Mouse (Mus musculus) olfactory bulb, adult 2 months (tissue): ENCODE measurements at regions not wholly inside any gene's neighbourhood (a gene's known extent, or its start where the extent isn't known, plus 50 kb on each side); places are given as distances from the start of the nearest gene placed in this dataset.

Source experiments
- H3K27ac ChIP-seq: fragments of 200-500 bp; 2 replicates; pipeline ENCODE4 v1.5.1; 2012; ENCODE audit warnings: low read depth, low read length; ENCODE audit not compliant: insufficient read depth
- H3K4me1 ChIP-seq: fragments of 200-500 bp; 2 replicates; pipeline ENCODE4 v1.6.1; 2012; ENCODE audit warnings: low read length; ENCODE audit not compliant: control insufficient read depth, insufficient read depth
- H3K4me3 ChIP-seq: fragments of 200-500 bp; 2 replicates; pipeline ENCODE4 v1.5.1; 2012; ENCODE audit warnings: mild to moderate bottlenecking, low read depth, low read length, moderate library complexity; ENCODE audit not compliant: insufficient read depth
- CTCF ChIP-seq: fragments of 200-500 bp; IDR thresholded peaks from 2 replicates; pipeline ENCODE4 v1.5.1; 2012; ENCODE audit warnings: low read depth, mild to moderate bottlenecking, low read length, moderate library complexity; ENCODE audit not compliant: insufficient read depth
- POLR2A ChIP-seq: fragments of 200-500 bp; IDR thresholded peaks from 2 replicates; pipeline ENCODE4 v1.6.1; 2012; ENCODE audit warnings: mild to moderate bottlenecking, low read depth, low read length, moderate library complexity; ENCODE audit not compliant: insufficient read depth
- WGBS: fragments of 180-500 bp; shearing (Covaris S2); methylation state at CpG from one replicate; pipeline ENCODE4 v1.1.7; 2018; 5-methylcytosine and 5-hydroxymethylcytosine counted together

DNA sequence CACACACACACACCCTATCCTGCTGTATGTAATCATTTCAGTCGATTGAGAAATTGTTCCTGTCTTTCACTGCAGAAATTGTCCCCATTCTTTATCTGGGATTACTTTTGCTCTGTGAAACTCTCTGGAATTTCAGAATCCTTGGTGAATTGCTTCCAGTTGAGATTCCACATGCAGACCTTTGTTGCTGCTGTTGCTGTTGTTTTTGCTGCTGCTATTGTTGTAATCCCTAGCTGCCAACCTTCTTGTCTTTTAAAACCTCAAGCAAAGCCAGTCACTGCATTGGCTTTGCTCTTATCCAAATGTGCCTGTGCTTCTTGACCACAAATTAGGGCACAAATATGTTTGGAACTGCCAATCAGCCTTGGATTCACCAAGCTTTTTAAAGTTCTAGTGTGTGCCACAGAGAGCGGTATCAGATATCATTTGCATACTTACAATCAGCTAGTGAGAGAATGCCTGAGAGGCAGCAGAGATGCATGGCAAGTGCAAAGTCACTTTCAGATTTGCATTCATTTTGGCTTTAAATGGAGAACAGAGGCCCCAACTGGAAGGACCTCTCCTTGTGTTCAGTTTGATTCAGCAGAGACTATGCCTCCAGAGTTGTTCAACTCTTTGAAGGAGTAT, 1187.0 kb upstream of the Map3k7 start:
- Histone ChIP-seq H3K27ac (no peak overlapping the region), H3K4me3 (no peak overlapping the region), H3K4me1 (no peaks in the 10 kb centered on the region)
- WGBS, result 51% methylated on average over 2 of the region's 2 CpGs
- no peak for TF ChIP-seq CTCF
- no peak for TF ChIP-seq POLR2A

DNA sequence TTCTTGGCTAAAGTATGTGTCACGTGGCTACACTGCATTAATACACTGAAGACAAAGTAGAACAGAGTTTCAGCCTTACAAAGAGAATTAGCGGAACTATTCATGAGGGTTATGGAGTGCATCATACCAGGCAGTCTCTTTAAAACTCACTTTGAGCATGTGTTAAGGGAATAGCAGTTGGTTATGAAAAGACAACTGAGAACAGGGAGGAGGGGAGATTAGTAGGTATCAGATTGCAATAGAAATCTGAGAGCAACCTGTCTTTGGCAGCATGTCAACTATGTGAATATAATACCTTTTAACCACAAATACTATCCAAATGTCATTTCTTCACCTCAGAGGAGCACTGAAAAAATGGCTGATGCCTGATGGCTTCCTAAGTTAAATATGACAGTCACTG, 1182.2 kb upstream of the Map3k7 start:
- TF ChIP-seq POLR2A (no peak), CTCF (no peak)
- WGBS, result 51% methylated on average over 2 of the region's 2 CpGs
- no peak overlapping the region for H3K27ac ChIP-seq
- no peaks in the 10 kb centered on the region for H3K4me1 ChIP-seq
- no peak overlapping the region for H3K4me3 ChIP-seq

DNA sequence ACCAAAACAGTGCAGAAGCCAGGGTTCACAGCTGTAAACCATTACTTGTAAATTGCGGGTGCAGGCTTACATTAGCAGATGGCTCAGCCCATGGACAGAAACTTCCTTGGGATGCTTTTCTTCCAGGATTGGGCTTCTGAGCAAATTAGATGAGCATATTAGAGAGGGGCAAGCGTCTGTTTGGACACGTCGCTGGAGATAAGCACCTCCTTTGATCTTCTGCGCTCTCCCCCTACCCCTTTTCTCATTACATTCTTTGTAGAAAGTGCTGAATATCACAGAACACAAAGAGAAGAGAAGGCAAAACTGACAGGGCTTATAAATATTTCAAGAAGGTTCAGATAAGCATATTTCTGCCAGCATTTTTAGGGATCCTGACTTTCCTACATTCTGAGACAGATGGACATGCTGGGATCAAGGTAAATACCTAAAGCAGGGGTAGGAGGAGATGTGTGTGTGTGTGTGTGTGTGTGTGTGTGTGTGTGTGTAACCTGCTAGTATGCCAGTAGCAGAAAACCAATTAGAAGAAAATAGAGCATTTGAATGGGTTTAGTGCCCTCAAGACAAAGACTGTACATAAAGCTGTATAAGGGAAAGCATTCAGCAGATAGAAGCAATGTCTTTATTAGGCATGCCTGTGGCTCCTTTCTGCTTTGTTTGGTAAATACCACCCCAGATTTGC, 1173.8 kb upstream of the Map3k7 start:
- no peak overlapping the region for H3K4me3 ChIP-seq
- WGBS, result 54% methylated on average over 5 of the region's 5 CpGs
- no peak overlapping the region for H3K27ac ChIP-seq
- TF ChIP-seq CTCF (no peak), POLR2A (no peak)
- H3K4me1 ChIP-seq, result no peaks in the 10 kb centered on the region

DNA sequence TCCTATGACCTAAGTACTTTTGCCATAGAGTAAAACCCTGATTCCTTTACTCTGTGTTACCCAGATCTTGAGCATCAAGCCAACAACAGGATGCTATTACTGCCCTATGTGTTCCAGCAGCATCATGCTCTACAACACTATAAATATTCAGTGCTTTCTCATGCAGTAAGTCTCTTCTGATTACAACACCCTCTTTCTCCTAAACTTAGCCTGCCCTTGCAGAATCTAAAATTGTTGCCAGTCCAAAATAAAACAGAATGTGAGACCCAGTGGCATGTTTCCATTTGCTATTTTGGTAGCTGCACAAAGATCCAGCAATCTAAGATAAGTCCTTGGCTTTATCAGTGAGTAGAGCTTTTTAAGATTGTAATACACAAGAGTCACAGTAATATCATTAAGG, 1154.1 kb upstream of the Map3k7 start:
- no peak overlapping the region for H3K27ac ChIP-seq

DNA sequence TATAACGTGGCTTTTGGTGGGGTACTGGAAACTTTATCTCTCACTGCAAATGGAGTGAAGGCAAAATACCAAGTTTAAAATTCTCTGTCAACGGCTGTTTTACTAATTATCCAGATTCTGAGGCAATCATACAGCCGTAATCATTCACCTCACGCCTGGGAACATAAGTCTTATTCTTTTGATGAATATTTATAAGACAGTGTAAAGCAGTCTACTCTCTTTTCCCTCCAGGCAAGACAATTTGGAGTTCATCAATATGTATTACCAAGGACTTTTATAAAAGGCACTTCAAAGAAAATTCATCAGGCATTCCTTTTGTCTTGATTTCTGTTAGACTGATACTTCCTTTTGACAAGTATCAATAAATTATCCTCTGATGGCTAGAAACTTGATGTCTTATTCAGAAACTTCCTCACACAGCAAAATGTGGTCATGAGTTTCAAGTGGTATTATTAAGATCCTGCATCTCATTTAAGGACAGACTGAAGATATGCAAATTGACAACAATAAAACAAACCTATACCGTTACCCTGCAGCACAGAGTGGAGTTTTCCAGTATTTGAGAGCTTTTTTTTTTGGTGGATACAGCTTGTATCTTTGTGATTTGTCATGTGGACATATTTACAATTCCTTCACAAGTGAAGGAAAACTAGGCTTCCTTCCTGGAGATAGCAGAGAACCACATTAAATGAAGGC, 1108.4 kb upstream of the Map3k7 start:
- WGBS, result 52% methylated on average over 5 of the region's 5 CpGs
- H3K4me1 ChIP-seq, result no peaks in the 10 kb centered on the region
- no peak overlapping the region for H3K27ac ChIP-seq
- no peak overlapping the region for H3K4me3 ChIP-seq
- no peak for TF ChIP-seq POLR2A
- no peak for TF ChIP-seq CTCF

More for the DNA sequence above, 1154.1 kb upstream of the Map3k7 start:
- Histone ChIP-seq H3K4me3 (no peak overlapping the region), H3K4me1 (no peaks in the 10 kb centered on the region)
- no peak for TF ChIP-seq POLR2A
- TF ChIP-seq CTCF, result no peak

DNA sequence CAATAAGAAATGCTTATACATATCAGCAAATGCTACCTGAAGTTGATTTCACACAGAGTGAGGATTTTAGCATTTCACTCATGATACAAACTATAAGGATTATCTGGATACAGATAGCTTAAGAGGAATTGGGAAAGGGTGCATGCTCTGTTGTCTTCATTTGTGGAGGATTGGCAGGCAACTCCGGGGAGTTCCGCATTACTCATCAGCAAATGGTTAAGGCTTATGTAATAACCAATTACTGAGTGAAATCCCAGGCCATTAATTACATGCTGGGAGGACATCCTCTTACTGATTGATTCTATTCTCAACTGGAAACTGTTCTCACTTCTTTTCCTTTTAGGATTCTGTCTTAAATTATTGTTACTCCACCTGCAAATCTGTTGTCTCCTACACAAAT, 1058.9 kb upstream of the Map3k7 start:
- Histone ChIP-seq H3K4me1 (no peaks in the 10 kb centered on the region), H3K27ac (no peak overlapping the region), H3K4me3 (no peak overlapping the region)
- 24% methylated on average over 2 of the region's 2 CpGs for WGBS
- TF ChIP-seq CTCF (no peak), POLR2A (no peak)

DNA sequence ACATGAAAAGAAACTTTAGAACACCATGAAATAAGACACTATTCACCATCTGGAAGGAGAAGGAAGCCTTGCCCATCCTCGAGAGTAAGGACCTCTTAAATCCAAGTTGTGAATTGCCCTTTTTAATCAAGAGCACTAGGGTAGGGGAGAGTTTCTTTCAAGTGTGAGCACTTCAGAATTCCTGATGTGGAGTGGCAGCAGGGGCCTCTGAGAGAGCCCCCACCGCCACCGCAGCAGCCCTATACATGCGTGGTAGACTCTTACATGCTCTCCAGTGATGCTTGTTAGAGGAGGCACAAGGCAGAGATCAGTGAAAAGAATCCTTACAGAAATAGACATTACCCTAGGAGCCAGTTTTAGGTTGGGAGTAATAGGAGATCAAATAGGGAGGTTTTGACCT, 1041.0 kb upstream of the Map3k7 start:
- H3K4me3 ChIP-seq, result no peak overlapping the region
- no peaks in the 10 kb centered on the region for H3K4me1 ChIP-seq
- no peak for TF ChIP-seq POLR2A
- no peak for TF ChIP-seq CTCF
- H3K27ac ChIP-seq, result no peak overlapping the region
- WGBS, result 92% methylated on average over 4 of the region's 4 CpGs

DNA sequence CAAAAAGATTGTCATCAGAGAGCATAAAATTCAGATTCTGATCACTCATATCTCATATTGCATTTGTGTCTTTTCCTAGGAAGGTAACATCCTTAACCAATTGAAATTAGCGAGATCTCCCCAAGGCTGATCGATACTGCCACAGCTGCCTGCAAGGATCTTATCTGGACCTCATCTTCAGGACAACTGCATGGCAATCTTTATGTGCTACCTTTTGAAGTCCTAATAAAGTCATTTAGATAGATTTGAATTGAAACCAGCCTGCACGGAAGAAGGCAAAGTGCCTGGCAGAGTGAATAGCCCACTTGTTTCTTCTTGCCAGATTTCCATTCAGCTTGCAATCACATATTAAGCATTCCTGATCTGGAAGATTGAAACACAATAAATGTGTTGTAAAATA, 1031.5 kb upstream of the Map3k7 start:
- 49% methylated on average over 3 of the region's 3 CpGs for WGBS
- Histone ChIP-seq H3K4me3 (no peak overlapping the region), H3K4me1 (no peaks in the 10 kb centered on the region), H3K27ac (no peak overlapping the region)
- TF ChIP-seq POLR2A (no peak), CTCF (no peak)
